Mouse (Mus musculus) cerebellum, adult 2 months (tissue): ENCODE results near the gene Egfl8. TPM values are rescaled to one million over a fixed set of nuclear protein-coding genes. Genes with fewer than 3 reads are reported as not detected.

Source experiments
- DNase-seq, 2 experiments: peaks; one replicate each; pipeline ENCODE4 v3.0.0; 2021
- H3K27ac ChIP-seq: fragments of 200-500 bp; 2 replicates; pipeline ENCODE4 v1.5.1; 2012; ENCODE audit warnings: low read length, control low read depth, inconsistent platforms; ENCODE audit not compliant: insufficient read depth
- H3K27me3 ChIP-seq: fragments of 200-500 bp; 2 replicates; pipeline ENCODE4 v1.6.1; 2012; ENCODE audit warnings: inconsistent platforms, mild to moderate bottlenecking, low read length, moderate library complexity; ENCODE audit not compliant: control insufficient read depth, insufficient read depth
- H3K4me1 ChIP-seq: fragments of 200-500 bp; 2 replicates; pipeline ENCODE4 v1.6.1; 2011; ENCODE audit warnings: low read length; ENCODE audit not compliant: control insufficient read depth, insufficient read depth
- H3K4me3 ChIP-seq: fragments of 200-500 bp; replicated peaks from 2 replicates; pipeline ENCODE3; 2011; ENCODE audit warnings: mild to moderate bottlenecking, low read depth, low read length, control low read depth; ENCODE audit not compliant: insufficient read depth
- CTCF ChIP-seq: fragments of 200-500 bp; IDR thresholded peaks from 2 replicates; pipeline ENCODE4 v1.5.1; 2011; ENCODE audit warnings: low read depth, mild to moderate bottlenecking, control low read depth, low read length, moderate library complexity, borderline replicate concordance; ENCODE audit not compliant: insufficient read depth
- POLR2A ChIP-seq: fragments of 200-500 bp; IDR thresholded peaks from 2 replicates; pipeline ENCODE4 v1.6.1; 2011; ENCODE audit warnings: low read length, control low read depth, borderline replicate concordance; ENCODE audit not compliant: insufficient read depth
- WGBS: fragments of 180-500 bp; shearing (Covaris S2); methylation state at CpG from one replicate; pipeline ENCODE4 v1.1.7; 2018; 5-methylcytosine and 5-hydroxymethylcytosine counted together
- polyA plus RNA-seq: library from polyadenylated mRNA; depleted of rRNA; stranded (reverse); fragments of >200 nt; gene quantifications from 2 replicates; pipeline ENCODE4 v1.2.3, GENCODE M21; 2012

The Egfl8 gene
- polyA plus RNA-seq, 1 experiment: 7.4 TPM

- H3K27me3 ChIP-seq: no peaks in the 10 kb centered on the region
- peak in 1 of 2 experiments; percentile 56 for DNase-seq
- H3K4me3 ChIP-seq: peak overlapping the region; percentile 82
- TF ChIP-seq POLR2A (no peak), CTCF (no peak)
- H3K4me1 ChIP-seq: peaks cover 21% of the 10 kb centered on the region
- no peak overlapping the region for H3K27ac ChIP-seq
- 11% methylated on average over 32 of the region's 32 CpGs for WGBS
Measured at GRCm38 (mm10) chr17:34606186-34607039, 9.4 kb downstream of the Egfl8 start.

GRCm38 (mm10) chr17:34605609-34606008 lies 10.2 kb downstream of the Egfl8 start:
- H3K27ac ChIP-seq: peak overlapping the region; percentile 96
- DNase-seq: peak; percentile 97
- TF ChIP-seq POLR2A (peak; percentile 85), CTCF (no peak)
- H3K4me3 ChIP-seq: peak overlapping the region; percentile 82
- H3K27me3 ChIP-seq: no peaks in the 10 kb centered on the region
- peaks cover 13% of the 10 kb centered on the region for H3K4me1 ChIP-seq
- 3% methylated on average over 30 of the region's 30 CpGs for WGBS

DNA sequence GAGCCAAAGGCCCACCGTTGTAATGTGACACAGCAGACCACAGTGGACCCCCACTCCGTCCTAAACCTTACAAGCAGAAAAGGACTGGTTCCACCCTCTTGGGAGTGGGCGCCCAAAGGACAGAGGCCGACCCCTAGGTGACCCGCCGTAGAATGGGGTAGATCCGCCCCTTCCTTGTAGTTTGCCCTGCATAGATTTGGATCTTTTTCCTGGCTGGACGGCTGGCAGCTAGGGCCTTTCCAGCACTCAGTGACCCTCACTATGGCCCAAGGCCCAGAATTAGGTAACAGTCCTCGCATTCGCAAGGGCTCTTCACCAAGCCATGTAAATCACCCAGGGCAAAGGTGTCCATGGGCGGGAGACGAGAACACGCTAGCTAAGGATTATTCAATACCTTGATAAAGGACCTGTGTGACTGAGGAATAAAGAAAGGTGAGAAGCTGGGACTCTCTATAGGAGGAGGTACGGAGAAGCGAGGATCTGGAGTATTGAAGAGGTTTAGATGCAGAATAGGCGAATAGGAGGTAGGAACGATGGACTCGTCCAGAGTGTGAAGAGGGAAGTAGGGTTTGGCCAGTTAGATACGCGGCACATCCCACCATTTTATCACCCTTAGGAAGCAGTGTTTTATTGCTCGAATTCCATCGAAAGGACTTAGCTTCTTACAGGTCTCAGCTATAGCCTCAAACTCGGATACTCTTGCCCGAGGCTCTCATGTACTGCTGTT lies 11.1 kb downstream of the Egfl8 start:
- Histone ChIP-seq H3K4me3 (peak overlapping the region; percentile 82), H3K27ac (peak overlapping the region; percentile 96), H3K27me3 (no peaks in the 10 kb centered on the region), H3K4me1 (peaks cover 13% of the 10 kb centered on the region)
- DNase-seq: no peak
- WGBS: 11% methylated on average over 24 of the region's 24 CpGs
- TF ChIP-seq POLR2A (no peak), CTCF (no peak)

DNA sequence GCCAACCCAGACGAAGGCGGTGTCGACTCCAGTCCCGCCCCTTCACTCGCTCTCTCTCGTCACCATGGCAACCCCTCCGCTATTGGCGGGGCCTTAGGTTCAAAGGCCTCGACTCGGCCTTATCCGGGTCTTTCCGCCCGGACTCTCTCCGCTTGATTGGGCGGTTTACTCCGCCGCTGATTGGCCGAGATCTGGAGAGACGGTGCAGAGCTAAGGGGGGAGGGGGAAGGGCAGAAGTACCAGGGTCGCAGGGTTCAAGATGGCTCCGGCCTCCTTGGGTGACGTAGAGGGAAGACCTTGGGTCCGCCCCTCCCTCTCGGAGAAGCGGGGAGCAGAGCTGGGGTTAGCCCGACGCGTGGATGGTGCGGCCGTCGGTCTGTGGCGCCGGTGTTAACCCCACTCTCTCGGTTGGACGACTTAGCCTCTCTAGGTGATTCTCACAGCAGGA lies 11.7 kb downstream of the Egfl8 start, which contains the start of gene Agpat1:
Gene Agpat1 (plus strand): TSS at position 202 of the 448 bp plus-strand sequence.
- Histone ChIP-seq H3K27me3 (no peaks in the 10 kb centered on the region), H3K4me3 (peak within 1 kb of the TSS; percentile 87), H3K4me1 (peaks cover 9% of the 10 kb centered on the region), H3K27ac (peak within 1 kb of the TSS; percentile 96)
- peak; percentile 98 to 100 for DNase-seq
- WGBS: under 1% methylated on average over 35 of the region's 35 CpGs
- TF ChIP-seq CTCF: no peak
- peak; percentile 77 for TF ChIP-seq POLR2A

- Histone ChIP-seq H3K27ac (peak within 1 kb of the TSS; percentile 96), H3K27me3 (no peaks in the 10 kb centered on the region), H3K4me3 (peak within 1 kb of the TSS; percentile 87), H3K4me1 (peaks cover 9% of the 10 kb centered on the region)
- peak; percentile 97 to 100 for DNase-seq
- TF ChIP-seq CTCF (no peak), POLR2A (peak; percentile 52; the same call in 1 of the 2 replicates)
- 2% methylated on average over 30 of the region's 30 CpGs for WGBS
Measured at GRCm38 (mm10) chr17:34603375-34604060, 12.3 kb downstream of the Egfl8 start, which contains the start of gene Rnf5. TSS of gene Rnf5 (minus strand) at chr17:34603690.

- H3K4me1 ChIP-seq: no peaks in the 10 kb centered on the region; the same call in 1 of the 2 replicates
- no peak overlapping the region for H3K4me3 ChIP-seq
- no peak for TF ChIP-seq POLR2A
- TF ChIP-seq CTCF: no peak
- H3K27me3 ChIP-seq: no peaks in the 10 kb centered on the region
- peak in 1 of 2 experiments; percentile 22 for DNase-seq
- 82% methylated on average over 12 of the region's 12 CpGs for WGBS
- no peak overlapping the region for H3K27ac ChIP-seq
Measured at GRCm38 (mm10) chr17:34601796-34602195, 14.0 kb downstream of the Egfl8 start.

DNA sequence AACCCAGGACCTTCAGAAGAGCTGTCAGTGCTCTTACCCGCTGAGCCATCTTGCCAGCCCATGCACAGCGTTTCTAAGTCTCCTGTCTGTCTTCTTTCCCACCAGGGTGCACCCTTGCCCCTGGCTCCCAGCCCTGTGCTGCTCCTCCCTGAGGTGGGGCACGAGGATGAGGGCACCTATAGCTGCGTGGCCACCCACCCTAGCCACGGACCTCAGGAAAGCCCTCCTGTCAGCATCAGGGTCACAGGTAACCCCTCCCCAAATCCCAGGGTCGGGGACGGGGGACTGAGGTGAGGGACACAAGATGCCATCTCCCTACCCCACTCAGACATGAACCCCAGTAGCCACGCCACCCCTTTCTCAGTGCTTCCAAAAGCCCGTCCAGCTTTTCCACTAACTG lies 15.9 kb downstream of the Egfl8 start:
- TF ChIP-seq CTCF (no peak), POLR2A (no peak)

More for the DNA sequence above, 15.9 kb downstream of the Egfl8 start:
- Histone ChIP-seq H3K4me1 (no peaks in the 10 kb centered on the region), H3K27ac (no peak overlapping the region), H3K4me3 (no peak overlapping the region), H3K27me3 (no peaks in the 10 kb centered on the region)
- DNase-seq: peak in 1 of 2 experiments; percentile 16
- WGBS: 61% methylated on average over 9 of the region's 9 CpGs
